Mouse (Mus musculus) neural tube, embryonic 13.5 days (tissue): ENCODE data around the gene Wdr3. TPM values are rescaled to one million over a fixed set of nuclear protein-coding genes. Genes with fewer than 3 reads are reported as not detected.

Experiments
- ATAC-seq: fragments of 200-750 bp; cut with Nextera tagmentation; 2 replicates; pipeline ENCODE4 v1.8.0; 2017; ENCODE audit warnings: low read depth, mild to moderate bottlenecking, moderate TSS enrichment, moderate library complexity
- H3K27ac ChIP-seq: fragments of 300-500 bp; sonication (generic); replicated peaks from 2 replicates; pipeline ENCODE4 v1.5.1; 2015; ENCODE audit warnings: moderate library complexity, mild to moderate bottlenecking, inconsistent platforms
- H3K27me3 ChIP-seq: fragments of 300-500 bp; sonication (generic); 2 replicates; pipeline ENCODE4 v1.6.1; 2015; ENCODE audit warnings: mild to moderate bottlenecking, inconsistent platforms
- H3K36me3 ChIP-seq: fragments of 300-500 bp; sonication (generic); 2 replicates; pipeline ENCODE4 v1.6.1; 2015; ENCODE audit warnings: mild to moderate bottlenecking, inconsistent platforms
- H3K4me1 ChIP-seq: fragments of 300-500 bp; sonication (generic); replicated peaks from 2 replicates; pipeline ENCODE4 v1.6.1; 2015; ENCODE audit warnings: inconsistent platforms
- H3K4me2 ChIP-seq: fragments of 300-500 bp; sonication (generic); 2 replicates; pipeline ENCODE4 v1.6.1; 2015; ENCODE audit warnings: inconsistent platforms, mild to moderate bottlenecking, moderate library complexity
- H3K4me3 ChIP-seq: fragments of 300-500 bp; sonication (generic); 2 replicates; pipeline ENCODE4 v1.5.1; 2015; ENCODE audit warnings: mild to moderate bottlenecking, inconsistent platforms
- H3K9ac ChIP-seq: fragments of 300-500 bp; sonication (generic); 2 replicates; pipeline ENCODE4 v1.6.1; 2015; ENCODE audit warnings: moderate library complexity, mild to moderate bottlenecking, inconsistent platforms
- H3K9me3 ChIP-seq: fragments of 300-500 bp; sonication (generic); 2 replicates; pipeline ENCODE4 v1.6.1; 2016; ENCODE audit warnings: inconsistent platforms
- WGBS: fragments of 180-500 bp; shearing (Covaris S2); methylation state at CpG from one replicate; pipeline ENCODE4 v1.1.7; 2015; 5-methylcytosine and 5-hydroxymethylcytosine counted together
- polyA plus RNA-seq: library from polyadenylated mRNA; unstranded; fragments of >200 nt; fragmentation: Nextera tagmentation; extraction: Ambion mirVana; gene quantifications from 2 replicates; pipeline ENCODE4 v1.2.1, GENCODE M21; 2015

The Wdr3 gene
- polyA plus RNA-seq: 33.0 and 36.9 TPM in 2 replicates

DNA sequence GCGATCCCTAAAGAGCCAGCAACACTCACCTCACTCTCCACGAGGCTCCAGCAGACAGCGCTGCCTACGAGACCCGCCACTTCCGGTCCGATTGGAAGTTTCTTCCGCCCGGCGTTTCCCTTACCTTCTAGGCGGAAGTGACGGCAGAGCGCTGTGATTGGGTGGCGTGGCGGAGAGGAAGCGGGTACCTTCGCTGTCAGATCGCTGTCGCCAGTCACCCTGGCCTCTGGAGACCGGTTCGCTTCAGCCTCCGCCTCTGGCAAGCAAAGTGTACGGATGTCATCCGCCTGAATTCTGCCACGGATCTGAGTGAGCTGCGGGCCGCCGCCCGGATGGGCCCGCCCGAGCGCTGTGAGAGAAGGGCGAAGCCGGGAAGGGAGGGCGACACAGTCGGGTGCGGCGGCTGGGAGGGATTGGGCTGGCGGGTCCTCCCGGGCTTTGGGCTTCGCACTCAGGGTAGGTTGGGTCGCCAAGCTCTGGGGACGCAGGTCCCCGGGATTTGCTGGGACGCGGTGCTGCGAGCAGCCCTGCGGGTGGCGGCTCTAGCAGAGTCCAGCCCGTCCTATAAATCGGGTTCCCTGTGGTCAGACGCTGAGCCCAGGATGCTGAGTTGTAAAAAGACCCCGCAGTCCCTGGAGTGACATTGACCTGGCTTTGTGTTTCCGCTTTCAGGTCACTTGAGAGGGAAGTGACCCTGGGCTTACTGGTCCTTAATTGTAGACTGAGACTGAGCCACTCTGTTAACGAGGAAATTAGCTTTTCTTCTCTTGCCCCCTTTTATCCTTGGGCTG lies at the start of gene Wdr3, which contains the start of gene Gdap2:
TSS of gene Wdr3 (minus strand) at position 93 of the 791 bp plus-strand sequence.
TSS of gene Gdap2 (plus strand) at position 67 of the 791 bp plus-strand sequence.
- Histone ChIP-seq H3K36me3 (peaks cover 35% of the 10 kb centered on the region), H3K9ac (peak within 1 kb of the TSS; percentile 93), H3K27ac (peak within 1 kb of the TSS; percentile 96), H3K27me3 (no peaks in the 10 kb centered on the region), H3K4me2 (peak within 1 kb of the TSS; percentile 84), H3K4me1 (peaks cover 30% of the 10 kb centered on the region), H3K9me3 (no peaks in the 10 kb centered on the region), H3K4me3 (peak within 1 kb of the TSS; percentile 78)
- under 1% methylated on average over 55 of the region's 55 CpGs for WGBS
- peak; percentile 98 for ATAC-seq

DNA sequence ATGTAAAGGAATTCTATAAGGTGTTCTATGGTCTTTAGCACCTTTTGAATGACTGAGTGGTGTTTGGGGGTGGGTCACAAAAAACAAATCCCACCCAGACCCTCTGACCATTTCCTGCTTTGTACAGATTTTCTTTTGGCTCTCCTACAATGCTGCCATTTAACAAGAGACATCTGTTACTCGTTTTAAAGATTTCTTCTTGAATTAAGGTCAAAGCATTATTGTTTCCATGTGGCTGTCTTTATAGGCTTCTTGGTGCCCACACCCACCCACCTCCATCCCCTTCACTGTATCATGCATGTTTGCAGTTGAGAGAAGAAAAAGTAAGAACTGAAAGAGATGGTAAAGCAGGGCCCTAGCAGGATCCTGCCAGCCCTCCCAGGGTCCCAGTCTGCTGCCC lies 44.8 kb upstream of the Wdr3 start:
- WGBS: 63% methylated on average over 1 of the region's 1 CpGs
- H3K4me2 ChIP-seq: no peak overlapping the region

DNA sequence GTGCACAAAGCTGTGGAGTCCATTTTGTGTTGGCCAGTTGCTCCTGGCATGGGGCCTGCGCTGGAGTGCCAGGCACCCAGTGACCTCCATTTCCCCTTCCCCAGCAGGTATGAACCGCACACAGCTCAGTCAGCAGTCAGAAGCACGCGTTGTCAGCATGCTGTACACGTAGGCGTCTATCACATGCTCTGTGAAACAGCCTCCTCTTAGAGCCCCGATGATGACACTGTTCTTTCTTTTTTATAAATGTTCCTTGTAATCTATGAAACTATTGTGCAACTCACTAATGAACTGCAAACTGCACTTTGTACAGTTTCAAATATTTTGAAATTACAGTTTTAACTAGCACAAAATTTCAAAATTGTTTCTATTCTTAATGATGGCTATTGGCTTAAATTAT lies 39.3 kb upstream of the Wdr3 start:
- Histone ChIP-seq H3K9me3 (no peaks in the 10 kb centered on the region), H3K4me3 (no peak overlapping the region), H3K27me3 (no peaks in the 10 kb centered on the region), H3K4me1 (no peaks in the 10 kb centered on the region), H3K36me3 (peaks cover 80% of the 10 kb centered on the region), H3K9ac (no peak overlapping the region), H3K27ac (no peak overlapping the region), H3K4me2 (no peak overlapping the region)
- ATAC-seq: no peak
- 96% methylated on average over 7 of the region's 7 CpGs for WGBS

More for the DNA sequence above, 44.8 kb upstream of the Wdr3 start:
- Histone ChIP-seq H3K9ac (no peak overlapping the region), H3K4me3 (no peak overlapping the region), H3K4me1 (no peaks in the 10 kb centered on the region), H3K36me3 (peaks cover 58% of the 10 kb centered on the region), H3K27ac (no peak overlapping the region), H3K9me3 (no peaks in the 10 kb centered on the region), H3K27me3 (no peaks in the 10 kb centered on the region)
- no peak for ATAC-seq

DNA sequence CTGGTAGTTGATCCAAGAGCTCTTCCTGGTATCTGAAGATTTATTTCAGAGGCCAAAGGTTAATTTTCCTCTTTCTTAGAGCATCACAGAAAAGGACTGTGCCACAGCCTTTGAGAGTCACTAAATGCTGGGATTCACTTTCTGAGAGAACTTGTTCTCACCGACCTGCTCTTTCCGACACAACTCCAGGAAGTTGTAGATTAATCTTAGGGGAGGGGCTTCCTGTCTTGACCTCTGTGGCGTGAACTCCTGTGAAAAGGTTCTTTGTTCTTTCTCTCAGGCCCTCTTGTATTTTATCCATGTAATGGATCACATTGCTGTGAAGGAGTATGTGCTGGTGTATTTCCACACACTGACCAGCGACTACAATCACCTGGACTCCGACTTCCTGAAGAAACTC lies 32.0 kb upstream of the Wdr3 start:
- H3K4me3 ChIP-seq: no peak overlapping the region
- no peak overlapping the region for H3K4me2 ChIP-seq
- no peaks in the 10 kb centered on the region for H3K27me3 ChIP-seq
- H3K36me3 ChIP-seq: peaks cover 56% of the 10 kb centered on the region
- H3K27ac ChIP-seq: no peak overlapping the region
- H3K9ac ChIP-seq: no peak overlapping the region
- peaks cover 3% of the 10 kb centered on the region; the same call in 1 of the 2 replicates for H3K4me1 ChIP-seq
- H3K9me3 ChIP-seq: no peaks in the 10 kb centered on the region
- no peak for ATAC-seq
- WGBS: 40% methylated on average over 5 of the region's 5 CpGs

DNA sequence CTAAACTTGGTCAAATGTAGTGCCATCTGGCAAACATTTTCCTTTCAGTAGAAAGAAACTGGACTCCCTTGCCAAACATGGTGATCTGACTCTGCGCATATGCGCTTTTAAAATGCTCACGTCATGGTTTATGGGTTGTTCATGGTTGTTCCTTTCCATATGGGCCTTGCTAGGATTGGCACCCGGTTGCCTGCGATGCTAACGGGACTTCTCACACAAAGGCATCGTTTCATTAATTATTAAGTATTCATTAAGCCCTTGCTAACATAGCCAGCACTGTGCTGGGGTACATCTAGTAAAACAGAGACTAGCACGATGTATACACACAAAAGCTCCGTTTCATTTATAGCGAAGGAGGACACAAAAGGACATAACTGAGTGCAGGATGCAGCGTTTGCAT lies 27.7 kb upstream of the Wdr3 start:
- Histone ChIP-seq H3K9me3 (no peaks in the 10 kb centered on the region), H3K36me3 (peaks cover 61% of the 10 kb centered on the region), H3K4me2 (no peak overlapping the region), H3K27ac (peak overlapping the region; percentile 61), H3K4me3 (no peak overlapping the region), H3K4me1 (peaks cover 3% of the 10 kb centered on the region; the same call in 1 of the 2 replicates), H3K9ac (no peak overlapping the region), H3K27me3 (no peaks in the 10 kb centered on the region)
- WGBS: 62% methylated on average over 11 of the region's 11 CpGs
- peak; percentile 88 for ATAC-seq

DNA sequence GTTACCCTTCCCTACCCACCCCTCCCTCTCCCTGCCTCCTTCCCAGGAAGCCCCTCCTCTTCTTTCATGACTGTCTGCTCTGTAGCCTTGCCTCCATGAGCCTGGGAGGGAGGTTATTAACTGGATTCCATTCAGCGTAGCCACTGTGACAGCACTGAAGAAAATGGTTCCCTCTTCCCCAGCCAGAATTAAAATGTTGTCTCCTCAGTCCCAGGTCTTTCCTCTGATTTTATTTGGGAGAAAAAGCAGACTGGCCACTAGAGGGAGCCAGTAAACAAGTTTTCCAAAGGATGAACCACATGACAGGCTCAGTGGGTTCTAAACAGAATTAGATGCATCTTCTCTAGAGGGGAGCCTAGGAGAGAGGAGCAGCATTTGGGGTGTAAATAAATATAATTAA lies 27.2 kb upstream of the Wdr3 start:
- Histone ChIP-seq H3K27ac (peak overlapping the region; percentile 61), H3K4me1 (peaks cover 3% of the 10 kb centered on the region; the same call in 1 of the 2 replicates), H3K36me3 (peaks cover 63% of the 10 kb centered on the region), H3K9me3 (no peaks in the 10 kb centered on the region), H3K4me3 (no peak overlapping the region), H3K4me2 (no peak overlapping the region), H3K27me3 (no peaks in the 10 kb centered on the region), H3K9ac (no peak overlapping the region)
- ATAC-seq: peak; percentile 90
- WGBS: 38% methylated on average over 1 of the region's 1 CpGs

DNA sequence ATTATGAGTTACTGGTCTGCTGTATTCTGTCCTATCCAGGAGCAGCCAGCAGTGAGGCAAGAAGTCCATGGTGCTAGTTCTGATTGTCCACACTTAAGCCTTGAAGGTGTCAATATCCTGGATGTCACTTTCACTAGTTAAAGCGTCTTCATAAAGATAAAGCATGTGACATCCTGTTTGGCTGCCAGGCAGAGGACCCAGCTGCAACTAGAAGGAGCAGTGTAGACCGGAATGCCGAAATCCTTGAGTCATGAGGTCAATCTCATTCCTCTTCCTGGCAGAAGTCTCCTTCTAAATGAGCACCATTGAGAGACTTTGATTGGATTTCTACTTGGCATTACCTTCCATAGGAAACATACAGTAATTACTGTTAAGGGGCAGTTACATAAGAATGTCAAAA lies 18.3 kb upstream of the Wdr3 start:
- H3K36me3 ChIP-seq: peaks cover 86% of the 10 kb centered on the region
- H3K4me2 ChIP-seq: no peak overlapping the region
- no peak overlapping the region for H3K4me3 ChIP-seq
- H3K27ac ChIP-seq: no peak overlapping the region
- WGBS: 84% methylated on average over 3 of the region's 3 CpGs
- H3K27me3 ChIP-seq: no peaks in the 10 kb centered on the region
- no peaks in the 10 kb centered on the region for H3K4me1 ChIP-seq
- H3K9ac ChIP-seq: no peak overlapping the region
- H3K9me3 ChIP-seq: no peaks in the 10 kb centered on the region
- no peak for ATAC-seq

DNA sequence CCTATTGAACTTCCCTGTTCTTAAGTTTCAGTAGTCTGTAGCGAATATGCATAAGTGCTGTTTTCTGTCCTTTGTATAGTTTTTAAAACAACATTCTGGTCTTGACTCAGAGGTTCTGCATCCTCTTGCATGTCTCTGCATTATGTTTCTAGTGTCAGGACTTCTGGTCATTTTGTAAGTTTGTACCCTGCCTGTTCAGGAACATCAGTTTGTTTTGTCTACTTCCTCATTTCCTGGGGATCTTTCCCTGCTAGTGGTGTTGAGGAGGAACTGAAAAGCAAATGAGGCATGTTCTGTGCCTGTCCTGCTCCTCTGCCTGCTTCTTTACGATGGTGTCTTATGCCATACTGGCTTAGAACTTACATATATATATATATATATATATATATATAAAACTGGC lies 13.8 kb upstream of the Wdr3 start:
- no peaks in the 10 kb centered on the region for H3K9me3 ChIP-seq
- no peaks in the 10 kb centered on the region for H3K27me3 ChIP-seq
- H3K9ac ChIP-seq: no peak overlapping the region
- 96% methylated on average over 2 of the region's 2 CpGs for WGBS
- H3K36me3 ChIP-seq: peaks cover 93% of the 10 kb centered on the region
- H3K27ac ChIP-seq: no peak overlapping the region
- no peak for ATAC-seq
- no peak overlapping the region for H3K4me2 ChIP-seq
- no peaks in the 10 kb centered on the region for H3K4me1 ChIP-seq
- no peak overlapping the region for H3K4me3 ChIP-seq

DNA sequence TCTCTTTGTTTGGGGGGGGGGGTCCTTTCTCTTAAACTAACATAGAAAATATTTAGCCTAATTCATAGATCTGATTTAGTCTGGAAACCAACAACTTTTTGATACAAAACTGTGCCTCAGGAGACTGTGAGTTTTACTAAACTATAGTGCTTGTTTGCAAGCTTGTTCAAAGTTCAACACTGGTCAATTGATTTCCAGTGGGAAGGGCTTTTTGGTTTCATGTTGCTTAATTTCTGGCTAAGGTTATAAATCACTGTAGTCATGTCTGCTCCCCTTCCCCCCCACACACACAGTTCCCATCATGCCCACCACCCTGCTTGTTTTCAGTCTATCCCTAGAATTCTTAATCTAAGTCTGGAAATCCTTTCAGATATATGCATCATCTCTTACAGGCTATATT lies 2.8 kb upstream of the Wdr3 start:
- H3K9me3 ChIP-seq: no peaks in the 10 kb centered on the region
- no peak overlapping the region for H3K9ac ChIP-seq
- H3K4me2 ChIP-seq: no peak overlapping the region
- no peaks in the 10 kb centered on the region for H3K27me3 ChIP-seq
- ATAC-seq: no peak
- H3K4me3 ChIP-seq: no peak overlapping the region
- H3K27ac ChIP-seq: no peak overlapping the region
- H3K36me3 ChIP-seq: peaks cover 32% of the 10 kb centered on the region
- H3K4me1 ChIP-seq: peaks cover 30% of the 10 kb centered on the region

DNA sequence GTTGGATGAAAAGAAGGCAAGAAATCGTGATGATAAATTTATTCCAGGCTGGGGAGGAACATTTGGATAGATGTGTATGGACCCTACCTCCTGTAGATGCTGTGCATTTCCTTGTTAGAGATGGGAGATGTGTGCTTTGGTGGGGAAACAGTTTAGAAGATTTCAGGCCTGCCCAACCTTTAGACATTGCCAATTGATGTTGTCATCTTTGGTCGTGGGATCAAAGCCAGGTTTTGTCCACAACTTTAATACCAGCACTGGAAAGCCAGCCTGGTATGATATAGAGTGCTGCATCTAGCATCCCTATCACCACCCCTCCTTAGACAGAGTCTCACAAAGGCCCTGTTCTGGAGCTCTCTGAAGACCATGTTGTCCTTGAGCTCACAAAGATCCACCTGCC lies 1.3 kb upstream of the Wdr3 start:
- H3K9me3 ChIP-seq: no peaks in the 10 kb centered on the region
- H3K27ac ChIP-seq: no peak overlapping the region
- H3K4me1 ChIP-seq: peaks cover 30% of the 10 kb centered on the region
- no peaks in the 10 kb centered on the region for H3K27me3 ChIP-seq
- ATAC-seq: no peak
- H3K4me2 ChIP-seq: peak overlapping the region; percentile 84
- peak overlapping the region; percentile 78 for H3K4me3 ChIP-seq
- no peak overlapping the region; the same call in 1 of the 2 replicates for H3K9ac ChIP-seq
- 89% methylated on average over 2 of the region's 2 CpGs for WGBS
- peaks cover 36% of the 10 kb centered on the region for H3K36me3 ChIP-seq

DNA sequence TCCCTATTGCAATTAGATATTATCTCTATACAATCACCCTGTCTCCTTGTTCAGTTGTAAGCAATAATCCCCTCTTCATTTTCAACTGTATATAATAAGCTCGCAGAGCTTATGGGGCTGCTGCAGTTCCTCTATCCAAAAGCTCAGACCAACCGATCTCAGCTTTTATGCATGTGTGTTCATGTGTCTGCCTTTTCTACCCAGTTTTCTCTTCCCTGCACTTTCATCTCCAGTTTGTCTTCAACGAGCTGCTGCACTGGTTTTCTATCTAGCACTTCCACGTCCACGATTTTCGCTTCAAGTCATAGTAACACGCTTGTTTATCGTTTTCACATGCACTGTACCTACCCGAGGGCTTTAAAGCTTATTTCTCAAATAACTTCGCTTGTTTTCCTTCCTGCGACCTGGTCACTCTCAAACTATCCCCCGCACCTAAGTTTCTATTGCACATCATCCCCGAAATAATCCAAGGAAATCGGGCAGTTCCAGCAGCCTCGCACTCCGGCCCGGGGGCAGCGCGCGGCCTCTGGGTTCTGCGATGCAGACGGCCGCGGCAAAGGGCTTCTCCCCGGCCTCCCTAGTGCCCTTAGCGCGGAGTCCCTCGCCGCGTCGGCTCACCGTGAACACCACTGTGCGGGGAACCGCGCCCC lies 417 bp downstream of the Wdr3 start:
- ATAC-seq: peak; percentile 26; the same call in 1 of the 2 replicates
- peak overlapping the region; percentile 74 for H3K4me2 ChIP-seq
- no peaks in the 10 kb centered on the region for H3K9me3 ChIP-seq
- H3K4me1 ChIP-seq: peaks cover 30% of the 10 kb centered on the region
- WGBS: 2% methylated on average over 35 of the region's 35 CpGs
- peak overlapping the region; percentile 93 for H3K9ac ChIP-seq
- no peaks in the 10 kb centered on the region for H3K27me3 ChIP-seq
- peak overlapping the region; percentile 96 for H3K27ac ChIP-seq
- peak overlapping the region; percentile 78 for H3K4me3 ChIP-seq
- H3K36me3 ChIP-seq: peaks cover 39% of the 10 kb centered on the region

DNA sequence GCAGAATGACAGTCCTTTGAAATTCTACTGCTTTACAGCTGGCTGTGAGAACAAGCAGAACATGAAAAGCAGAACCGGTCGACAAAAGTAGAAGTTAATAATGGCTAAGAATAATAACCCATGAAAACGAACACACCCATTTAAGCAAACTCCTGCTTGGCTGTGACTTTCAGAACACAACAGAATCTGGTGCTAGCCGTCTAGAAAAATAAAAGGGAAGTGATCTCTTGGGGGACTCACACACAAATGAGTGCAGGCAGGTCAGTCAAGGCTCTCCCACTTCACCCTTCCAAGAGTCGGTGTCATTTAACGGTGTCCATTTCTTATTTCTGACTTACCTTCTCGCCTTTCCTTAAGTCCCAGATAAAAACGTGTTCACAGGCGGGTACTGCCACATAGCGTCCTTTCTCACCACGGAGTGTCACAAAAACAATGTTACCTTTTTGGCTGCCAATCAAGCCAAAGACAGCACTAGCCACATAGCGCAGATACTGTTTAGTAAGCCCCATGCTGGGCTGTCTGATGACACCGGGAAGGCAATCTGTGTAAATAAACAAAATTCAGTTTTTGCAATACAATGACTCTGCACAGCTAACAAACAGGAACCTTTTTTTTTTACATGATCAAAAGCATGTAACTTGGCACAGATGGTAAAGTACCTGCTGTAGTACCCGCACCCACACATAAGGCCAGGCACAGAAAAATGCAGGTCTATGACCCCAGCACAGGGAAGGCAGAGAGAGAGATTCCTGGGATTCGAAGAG lies 1.3 kb downstream of the Wdr3 start:
- peak overlapping the region; percentile 93 for H3K9ac ChIP-seq
- H3K4me1 ChIP-seq: peaks cover 30% of the 10 kb centered on the region
- peaks cover 40% of the 10 kb centered on the region for H3K36me3 ChIP-seq
- WGBS: 85% methylated on average over 15 of the region's 15 CpGs
- peak overlapping the region; percentile 74 for H3K4me2 ChIP-seq
- no peak for ATAC-seq
- H3K27me3 ChIP-seq: no peaks in the 10 kb centered on the region
- H3K9me3 ChIP-seq: no peaks in the 10 kb centered on the region
- peak overlapping the region; percentile 78 for H3K4me3 ChIP-seq
- no peak overlapping the region for H3K27ac ChIP-seq
